Mouse (Mus musculus) E14TG2a.4 (cell line): Measurements from ENCODE around the gene Ankrd1.
A peak's percentile ranks its signal among the peaks of the same experiment; 100 is the strongest.

ENCODE experiments used
- H3K27me3 ChIP-seq: 2 replicates; pipeline ENCODE4 v1.6.1; 2014; ENCODE audit warnings: low read length, control low read depth; ENCODE audit not compliant: insufficient read depth
- H3K36me3 ChIP-seq: 2 replicates; pipeline ENCODE4 v1.6.1; 2014; ENCODE audit warnings: low read length, control low read depth; ENCODE audit not compliant: insufficient read depth
- H3K4me1 ChIP-seq: replicated peaks from 2 replicates; pipeline ENCODE4 v1.6.1; 2014; ENCODE audit warnings: low read depth, low read length, control low read depth
- H3K4me3 ChIP-seq: replicated peaks from 2 replicates; pipeline ENCODE4 v1.5.1; 2014; ENCODE audit warnings: mild to moderate bottlenecking, low read length
- H3K9me3 ChIP-seq: 2 replicates; pipeline ENCODE4 v1.6.1; 2014; ENCODE audit warnings: low read length, control low read depth
- CTCF ChIP-seq: conservative IDR thresholded peaks from 2 replicates; pipeline ENCODE4 v1.5.1; 2014; ENCODE audit warnings: low read length
- NANOG ChIP-seq: IDR thresholded peaks from 2 replicates; pipeline ENCODE4 v1.6.1; 2014; ENCODE audit warnings: borderline replicate concordance, low read length, mixed read lengths
- POU5F1 ChIP-seq: IDR thresholded peaks from 2 replicates; pipeline ENCODE4 v1.6.1; 2014; ENCODE audit warnings: low read length, borderline replicate concordance

Gene Ankrd1

GRCm38 (mm10) chr19:36148578-36148977, 28.7 kb upstream of the Ankrd1 start:
- no peak overlapping the region for H3K4me3 ChIP-seq
- no peaks in the 10 kb centered on the region for H3K4me1 ChIP-seq
- no peaks in the 10 kb centered on the region for H3K9me3 ChIP-seq
- no peaks in the 10 kb centered on the region; the same call in 1 of the 2 replicates for H3K27me3 ChIP-seq
- H3K36me3 ChIP-seq: no peaks in the 10 kb centered on the region
- TF ChIP-seq CTCF (peak; percentile 41), NANOG (no peak), POU5F1 (no peak)

- H3K4me3 ChIP-seq: no peak overlapping the region
- no peaks in the 10 kb centered on the region for H3K4me1 ChIP-seq
- no peaks in the 10 kb centered on the region for H3K9me3 ChIP-seq
- H3K27me3 ChIP-seq: no peaks in the 10 kb centered on the region
- TF ChIP-seq POU5F1 (no peak), CTCF (no peak), NANOG (no peak)
- H3K36me3 ChIP-seq: no peaks in the 10 kb centered on the region
Observed at GRCm38 (mm10) chr19:36143571-36143970, 23.7 kb upstream of the Ankrd1 start.

GRCm38 (mm10) chr19:36133731-36134130, 13.8 kb upstream of the Ankrd1 start:
- Histone ChIP-seq H3K4me1 (peaks cover 11% of the 10 kb centered on the region), H3K9me3 (no peaks in the 10 kb centered on the region), H3K4me3 (no peak overlapping the region), H3K27me3 (no peaks in the 10 kb centered on the region), H3K36me3 (no peaks in the 10 kb centered on the region)
- TF ChIP-seq POU5F1: no peak
- TF ChIP-seq NANOG: no peak
- TF ChIP-seq CTCF: no peak

- no peaks in the 10 kb centered on the region for H3K27me3 ChIP-seq
- H3K9me3 ChIP-seq: no peaks in the 10 kb centered on the region
- no peak overlapping the region for H3K4me3 ChIP-seq
- TF ChIP-seq POU5F1 (no peak), CTCF (no peak), NANOG (no peak)
- peaks cover 11% of the 10 kb centered on the region for H3K4me1 ChIP-seq
- H3K36me3 ChIP-seq: no peaks in the 10 kb centered on the region
Observed at GRCm38 (mm10) chr19:36133064-36133463, 13.2 kb upstream of the Ankrd1 start.

GRCm38 (mm10) chr19:36131990-36132389, 12.1 kb upstream of the Ankrd1 start:
- Histone ChIP-seq H3K4me1 (peaks cover 11% of the 10 kb centered on the region), H3K36me3 (no peaks in the 10 kb centered on the region), H3K9me3 (no peaks in the 10 kb centered on the region), H3K4me3 (no peak overlapping the region), H3K27me3 (0 out of 2 replicates have a peak, but pooled peaks cover 3% of the 10 kb centered on the region)
- TF ChIP-seq NANOG (no peak), CTCF (no peak), POU5F1 (no peak)

GRCm38 (mm10) chr19:36130181-36130580, 10.3 kb upstream of the Ankrd1 start:
- Histone ChIP-seq H3K36me3 (no peaks in the 10 kb centered on the region), H3K27me3 (0 out of 2 replicates have a peak, but pooled peaks cover 3% of the 10 kb centered on the region), H3K9me3 (no peaks in the 10 kb centered on the region), H3K4me3 (no peak overlapping the region), H3K4me1 (peaks cover 11% of the 10 kb centered on the region)
- TF ChIP-seq POU5F1 (no peak), NANOG (no peak), CTCF (no peak)

- Histone ChIP-seq H3K9me3 (no peaks in the 10 kb centered on the region; the same call in 1 of the 2 replicates), H3K4me3 (peak overlapping the region; percentile 43), H3K36me3 (no peaks in the 10 kb centered on the region), H3K27me3 (0 out of 2 replicates have a peak, but pooled peaks cover 3% of the 10 kb centered on the region), H3K4me1 (peaks cover 11% of the 10 kb centered on the region)
- TF ChIP-seq CTCF (no peak), NANOG (no peak), POU5F1 (no peak)
Observed at GRCm38 (mm10) chr19:36129643-36130042, 9.7 kb upstream of the Ankrd1 start.

- peaks cover 11% of the 10 kb centered on the region for H3K4me1 ChIP-seq
- TF ChIP-seq CTCF (no peak), POU5F1 (no peak), NANOG (no peak)
- peak overlapping the region; percentile 43 for H3K4me3 ChIP-seq
- peaks cover 2% of the 10 kb centered on the region; the same call in 1 of the 2 replicates for H3K9me3 ChIP-seq
- H3K36me3 ChIP-seq: no peaks in the 10 kb centered on the region
- H3K27me3 ChIP-seq: 0 out of 2 replicates have a peak, but pooled peaks cover 3% of the 10 kb centered on the region
Observed at GRCm38 (mm10) chr19:36129213-36129612, 9.3 kb upstream of the Ankrd1 start.

- Histone ChIP-seq H3K27me3 (0 out of 2 replicates have a peak, but pooled peaks cover 3% of the 10 kb centered on the region), H3K4me1 (peaks cover 11% of the 10 kb centered on the region), H3K4me3 (no peak overlapping the region), H3K9me3 (peaks cover 9% of the 10 kb centered on the region), H3K36me3 (no peaks in the 10 kb centered on the region)
- no peak for TF ChIP-seq POU5F1
- no peak for TF ChIP-seq CTCF
- TF ChIP-seq NANOG: no peak
Observed at GRCm38 (mm10) chr19:36128440-36128839, 8.5 kb upstream of the Ankrd1 start.

GRCm38 (mm10) chr19:36124203-36124602, 4.3 kb upstream of the Ankrd1 start:
- no peak for TF ChIP-seq CTCF
- peak; percentile 60; the same call in 1 of the 2 replicates for TF ChIP-seq NANOG

More at GRCm38 (mm10) chr19:36124203-36124602, 4.3 kb upstream of the Ankrd1 start:
- H3K9me3 ChIP-seq: peaks cover 23% of the 10 kb centered on the region
- peaks cover 5% of the 10 kb centered on the region; the same call in 1 of the 2 replicates for H3K27me3 ChIP-seq
- no peak overlapping the region for H3K4me3 ChIP-seq
- peaks cover 5% of the 10 kb centered on the region for H3K4me1 ChIP-seq
- no peaks in the 10 kb centered on the region for H3K36me3 ChIP-seq
